Mouse (Mus musculus): ENCODE results near the gene Fto.

Gene Fto

DNA sequence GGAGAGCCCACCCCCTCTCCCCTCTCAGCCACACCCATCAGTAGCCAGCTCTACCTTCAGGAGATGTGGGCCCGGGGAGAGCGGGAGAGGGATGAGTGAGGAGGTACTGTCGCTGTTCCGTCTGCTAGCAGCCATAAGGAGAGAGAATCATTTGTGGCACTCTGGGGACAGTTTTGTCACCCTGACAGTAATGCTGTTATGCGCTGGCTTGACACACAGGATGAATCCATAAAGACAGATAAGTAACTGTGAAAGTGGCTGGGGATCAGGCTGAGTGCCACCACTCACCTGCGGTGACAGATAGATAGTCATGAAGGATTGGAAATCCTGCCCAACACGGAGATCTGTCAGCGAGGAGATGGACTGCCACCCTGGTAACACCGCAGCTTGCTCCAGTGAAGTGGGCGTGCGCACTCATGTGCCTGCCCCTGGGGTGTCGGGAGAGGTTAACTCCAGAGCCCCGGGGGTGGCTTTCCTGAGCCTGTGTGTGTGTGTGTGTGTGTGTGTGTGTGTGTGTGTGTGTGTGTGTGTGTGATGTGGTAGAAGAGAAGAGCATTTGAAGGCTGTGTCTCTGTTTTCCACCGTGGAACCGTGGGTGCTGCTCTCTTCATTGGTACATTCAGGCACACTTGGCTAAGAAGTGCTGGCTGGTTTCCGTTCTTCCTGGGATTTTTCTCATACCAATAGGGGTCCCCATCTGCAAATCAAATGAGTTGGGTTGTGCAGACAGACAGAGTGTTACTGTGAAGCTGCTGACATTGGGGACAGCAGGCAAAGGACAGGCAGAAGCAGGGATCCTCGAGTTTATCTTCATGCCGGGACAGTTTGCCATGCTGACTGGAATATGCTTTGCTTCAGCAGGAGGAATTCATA, 312.6 kb downstream of the Fto start:
- DNase-seq: no peak

GRCm38 (mm10) chr8:91629594-91629993, 316.3 kb downstream of the Fto start:
- peak in 1 of 2 experiments; percentile 37 for DNase-seq

DNA sequence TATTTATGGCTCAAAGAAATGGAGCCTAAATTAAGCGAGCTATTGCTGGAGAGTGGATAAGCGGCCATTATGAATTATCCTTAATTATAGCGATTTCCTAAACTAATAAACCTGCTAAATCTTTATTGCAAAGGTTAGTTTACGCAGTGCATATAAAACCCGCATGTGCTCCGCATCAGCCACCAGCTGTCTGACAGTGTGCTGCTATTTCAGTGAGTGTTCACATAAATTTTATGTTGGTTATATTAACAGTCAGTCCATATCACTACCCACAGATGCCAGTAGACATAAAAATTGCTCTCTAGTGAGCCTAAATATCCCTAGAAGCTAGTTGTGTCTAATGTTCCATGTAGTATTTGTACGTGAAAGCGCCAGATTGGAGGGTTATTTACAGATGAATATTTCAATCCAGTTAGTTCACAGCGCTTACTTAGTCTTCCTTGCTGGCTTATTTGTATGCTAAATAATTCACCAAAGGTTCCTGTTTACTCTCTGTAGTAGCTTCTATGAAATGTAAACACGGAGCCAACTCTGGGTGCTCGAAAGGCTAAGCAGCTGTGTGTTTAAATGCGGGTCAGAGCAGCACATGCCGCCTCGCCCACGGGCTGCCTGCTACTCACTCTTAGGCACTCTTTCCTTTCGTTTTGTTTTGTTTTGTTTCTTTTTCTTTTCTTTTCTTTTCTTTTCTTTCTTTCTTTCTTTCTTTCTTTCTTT, 317.2 kb downstream of the Fto start:
- no peak for DNase-seq

DNA sequence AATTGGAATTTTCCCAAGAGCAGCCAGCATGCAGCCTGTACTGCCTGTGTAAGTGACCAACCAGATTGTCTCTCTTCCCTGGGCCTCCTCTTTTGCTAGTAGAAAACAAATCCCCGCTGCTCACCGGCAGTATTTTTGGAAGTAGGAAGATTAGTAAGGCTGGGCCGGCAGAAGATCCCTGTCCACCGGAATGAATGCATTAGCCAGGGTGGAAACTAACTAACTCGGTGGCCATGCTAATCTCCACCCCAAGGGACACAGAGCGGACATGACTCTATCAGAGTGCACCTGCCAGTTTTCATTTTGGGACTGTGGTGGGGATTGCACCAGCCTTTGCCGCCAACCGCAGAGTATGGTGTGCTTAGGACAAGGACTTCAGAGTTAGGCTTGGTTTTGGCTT, 319.1 kb downstream of the Fto start:
- DNase-seq: peak; percentile 46 to 54

- DNase-seq: no peak
Measured at GRCm38 (mm10) chr8:91635406-91635805, 322.1 kb downstream of the Fto start.

GRCm38 (mm10) chr8:91636887-91637286, 323.6 kb downstream of the Fto start:
- no peak for DNase-seq

DNA sequence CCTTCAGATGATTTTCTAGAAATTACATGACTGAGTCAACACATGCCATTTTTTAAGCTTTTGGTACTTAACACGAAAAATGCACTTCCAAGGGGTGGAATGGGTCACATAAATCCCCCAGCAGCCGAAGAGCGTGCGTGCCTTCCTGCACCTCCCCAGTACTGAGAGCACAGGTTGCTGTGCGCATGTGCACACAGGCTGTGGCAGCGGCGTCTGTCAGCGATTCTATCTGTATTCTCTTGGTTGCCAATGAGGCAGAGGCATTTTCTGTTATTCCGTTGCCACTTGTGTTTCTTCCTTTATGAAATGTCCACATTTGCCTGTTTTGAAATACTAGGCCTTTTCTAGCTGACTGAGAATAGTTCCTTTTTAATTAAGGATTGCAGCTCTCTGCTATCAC, 324.4 kb downstream of the Fto start:
- peak in 1 of 2 experiments; percentile 35 for DNase-seq

- no peak for DNase-seq
Measured at GRCm38 (mm10) chr8:91638256-91638655, 324.9 kb downstream of the Fto start.

- peak in 1 of 2 experiments; percentile 39 for DNase-seq
Measured at GRCm38 (mm10) chr8:91640471-91640870, 327.1 kb downstream of the Fto start.

DNA sequence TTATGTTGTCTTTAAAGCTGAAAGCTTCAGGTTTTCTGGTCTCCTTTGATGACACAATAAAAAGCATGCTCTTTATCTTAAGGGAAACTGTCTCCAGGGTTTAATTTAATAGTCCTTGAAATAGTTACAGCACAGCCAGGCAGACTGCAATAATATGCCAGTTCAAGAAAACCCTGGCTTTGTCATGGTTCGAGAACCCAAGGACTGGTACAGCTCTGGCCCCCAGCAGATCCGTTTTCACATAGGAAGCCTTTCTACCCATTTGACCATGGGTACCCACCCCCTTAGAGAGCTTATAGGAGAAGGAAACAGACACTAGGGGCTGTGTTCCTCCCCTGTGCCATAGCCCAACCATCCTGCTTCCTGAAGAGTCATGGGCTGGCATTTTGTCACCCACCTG, 332.2 kb downstream of the Fto start:
- no peak for DNase-seq

- no peak for DNase-seq
Measured at GRCm38 (mm10) chr8:91647959-91648358, 334.6 kb downstream of the Fto start.

DNA sequence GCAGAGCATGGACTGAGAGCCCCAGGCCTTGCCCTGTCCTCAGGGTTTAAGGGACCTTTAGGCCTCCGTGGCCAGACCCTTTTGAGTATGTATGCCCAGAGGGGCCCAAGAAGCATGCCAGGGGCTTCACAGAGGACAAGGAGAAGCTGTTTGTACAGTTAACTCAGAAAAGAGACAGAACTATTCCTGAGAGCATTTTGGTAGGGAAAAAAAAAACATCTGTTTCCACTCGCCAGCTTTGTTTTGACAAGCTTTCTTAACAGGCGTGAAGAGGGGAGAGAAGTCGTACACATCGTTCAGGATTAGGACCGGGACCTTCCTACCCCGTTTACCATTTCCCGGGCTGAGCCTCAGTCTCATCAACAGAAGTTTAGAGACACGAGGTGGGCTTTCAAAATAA, 335.5 kb downstream of the Fto start:
- no peak for DNase-seq

- DNase-seq: no peak
Measured at GRCm38 (mm10) chr8:91653561-91653960, 340.2 kb downstream of the Fto start.

DNA sequence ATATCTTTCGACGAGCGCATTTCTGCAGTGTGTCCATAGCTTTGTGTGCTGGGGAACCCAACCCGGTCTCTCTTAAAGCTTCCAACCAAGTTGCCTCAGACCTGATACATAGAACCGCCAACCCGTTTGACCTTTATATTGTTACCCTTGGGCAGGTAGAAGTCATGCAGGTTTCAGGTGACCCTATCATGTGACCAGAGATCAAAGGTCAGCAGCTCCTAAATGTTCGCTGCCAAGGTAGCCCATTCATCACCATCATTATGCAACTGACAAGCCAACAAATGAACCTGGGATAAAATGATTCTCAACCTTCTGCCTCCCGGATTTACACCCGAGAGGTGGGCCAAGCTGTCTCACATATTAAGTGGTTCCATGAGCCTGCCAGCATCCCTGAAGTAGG, 344.1 kb downstream of the Fto start:
- DNase-seq: no peak

DNA sequence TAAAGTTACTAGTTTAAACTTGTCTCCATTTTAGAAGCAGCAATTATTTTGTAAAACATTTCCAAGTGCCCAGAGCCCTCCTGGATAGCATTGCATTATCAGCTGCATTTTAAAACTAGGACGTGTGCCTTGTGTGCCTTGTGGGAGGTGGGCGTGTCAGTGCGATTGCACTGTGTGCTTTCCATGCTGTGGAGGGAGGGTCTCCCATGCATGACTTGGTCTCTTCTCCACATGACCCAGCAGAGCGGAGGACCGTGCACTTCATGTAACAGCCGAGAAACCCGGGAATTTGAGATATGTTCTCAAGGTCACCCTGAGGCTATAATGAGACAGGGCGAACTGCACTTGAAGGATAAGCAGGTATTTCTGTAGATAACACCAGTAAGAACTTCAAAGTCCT, 347.6 kb downstream of the Fto start:
- DNase-seq: no peak

GRCm38 (mm10) chr8:91669461-91670071, 356.2 kb downstream of the Fto start:
- no peak for DNase-seq

DNA sequence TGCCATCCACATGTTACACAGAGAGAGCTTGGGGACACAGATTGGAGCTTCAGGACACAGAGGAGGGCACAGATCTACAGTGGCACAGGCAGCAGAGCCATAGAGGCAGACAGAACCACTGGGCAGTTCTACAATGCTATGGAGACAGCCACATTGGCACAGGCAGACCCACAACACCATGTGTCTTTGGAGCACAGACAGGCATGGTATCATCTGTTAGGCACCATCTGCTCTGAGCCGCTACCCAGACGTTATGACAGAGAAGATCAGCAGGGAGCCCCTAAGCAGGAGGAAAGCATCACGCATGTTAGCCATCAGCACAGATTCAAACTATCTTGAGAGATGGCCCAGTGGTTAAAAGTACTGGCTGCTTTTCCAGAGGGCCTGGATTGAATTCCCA, 363.6 kb downstream of the Fto start:
- DNase-seq: peak; percentile 69 to 74

DNA sequence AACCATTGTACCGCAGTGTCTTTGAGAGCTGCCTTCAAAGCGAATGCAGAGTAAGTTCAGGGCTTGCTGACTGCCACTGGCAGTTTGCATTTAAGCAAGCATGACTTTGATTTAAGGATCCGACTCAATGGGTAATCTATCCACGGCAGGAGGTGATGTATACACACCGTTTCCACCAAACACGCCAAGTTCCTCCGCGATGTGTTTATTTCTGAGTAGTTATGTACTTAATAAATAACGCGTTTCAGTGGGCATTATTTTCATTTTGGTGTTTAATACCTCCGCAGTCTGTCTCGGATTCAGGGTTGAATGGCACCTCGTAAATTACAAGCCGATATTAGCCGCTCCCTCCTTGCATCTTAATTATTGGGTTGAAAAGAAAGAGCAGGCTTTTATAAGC, 366.1 kb downstream of the Fto start:
- no peak for DNase-seq

- no peak for DNase-seq
Measured at GRCm38 (mm10) chr8:91680125-91680524, 366.8 kb downstream of the Fto start.

- DNase-seq: peak in 1 of 2 experiments; percentile 50
Measured at GRCm38 (mm10) chr8:91684596-91685317, 371.4 kb downstream of the Fto start.

DNA sequence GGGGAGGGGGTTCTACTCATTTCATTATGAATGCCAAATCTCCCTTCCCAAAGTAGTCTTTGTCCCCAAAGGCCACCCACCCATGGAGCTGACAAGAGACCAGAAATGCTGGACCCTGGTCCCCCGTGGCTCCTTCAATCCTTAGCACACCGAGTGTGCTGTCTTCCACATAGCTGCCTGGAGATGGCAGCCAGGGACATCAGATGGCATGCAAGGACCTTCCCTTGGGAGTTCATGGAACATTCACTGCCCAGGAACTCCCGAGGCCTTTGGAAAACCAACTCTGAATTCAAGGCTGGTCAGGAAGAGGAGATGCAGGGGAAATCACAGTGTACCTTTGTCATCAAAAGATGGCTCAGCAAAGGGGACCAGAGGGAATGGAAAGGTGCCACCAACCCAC, 372.1 kb downstream of the Fto start:
- peak in 1 of 2 experiments; percentile 18 for DNase-seq

- DNase-seq: no peak
Measured at GRCm38 (mm10) chr8:91692056-91692721, 378.9 kb downstream of the Fto start.
